Mouse (Mus musculus) CH12.LX (cell line): ENCODE measurements around the gene Gm49396. TPM values are rescaled to one million over a fixed set of nuclear protein-coding genes. Genes with fewer than 3 reads are reported as not detected.

ENCODE experiments used
- DNase-seq: peaks from one replicate; pipeline ENCODE4 v3.0.0-alpha.2; 2013; ENCODE audit errors: extremely low read depth
- H3K27ac ChIP-seq: 2 replicates; pipeline ENCODE4 v1.5.1; 2012; ENCODE audit warnings: low read depth, mild to moderate bottlenecking, control low read depth, moderate library complexity; ENCODE audit not compliant: insufficient read depth
- H3K27me3 ChIP-seq: replicated peaks from 2 replicates; pipeline ENCODE3; 2012; ENCODE audit warnings: inconsistent platforms
- H3K36me3 ChIP-seq, 2 experiments: replicated peaks in 1 of 2; 2 replicates each; pipeline versions ENCODE3 to v1.6.1; 2012; ENCODE audit warnings: inconsistent platforms in 1 of 2, low read length in 1 of 2, mild to moderate bottlenecking in 1 of 2, mixed read lengths in 1 of 2, moderate library complexity in 1 of 2; ENCODE audit not compliant: control insufficient read depth in 1 of 2, insufficient read depth in 1 of 2
- H3K4me1 ChIP-seq, 2 experiments: 2 replicates each; pipeline ENCODE4 v1.6.1; 2012; ENCODE audit warnings: inconsistent platforms in 1 of 2, moderate library complexity in 1 of 2; ENCODE audit not compliant: insufficient read depth in 2 of 2, control insufficient read depth in 1 of 2
- H3K4me2 ChIP-seq: 2 replicates; pipeline ENCODE4 v1.6.1; 2012; ENCODE audit warnings: low read depth, mild to moderate bottlenecking, control low read depth; ENCODE audit not compliant: poor library complexity, insufficient read depth, severe bottlenecking
- H3K4me3 ChIP-seq, 3 experiments: fragments of 150-350 bp in 1 of 3; sonication (generic) in 1 of 3; replicated peaks in 1 of 3; 2 replicates each; pipeline versions ENCODE3 to v1.5.1; 2011 to 2012; ENCODE audit warnings: low read depth in 2 of 3, low read length in 2 of 3, mild to moderate bottlenecking in 2 of 3, moderate library complexity in 2 of 3, control low read depth in 1 of 3, improper control_type of control experiment in 1 of 3, inconsistent platforms in 1 of 3, mixed read lengths in 1 of 3; ENCODE audit not compliant: poor library complexity in 1 of 3
- H3K79me2 ChIP-seq: replicated peaks from 2 replicates; pipeline ENCODE4 v1.6.1; 2012; ENCODE audit warnings: mild to moderate bottlenecking, moderate library complexity; ENCODE audit not compliant: control insufficient read depth, poor library complexity, insufficient read depth, severe bottlenecking; ENCODE audit errors: extremely low read depth
- H3K9ac ChIP-seq: 2 replicates; pipeline ENCODE4 v1.6.1; 2012; ENCODE audit warnings: low read depth, mild to moderate bottlenecking, control low read depth, moderate library complexity; ENCODE audit not compliant: insufficient read depth
- H3K9me3 ChIP-seq: replicated peaks from 2 replicates; pipeline ENCODE3; 2012; ENCODE audit warnings: low read length, inconsistent platforms, mixed read lengths
- BHLHE40 ChIP-seq: IDR thresholded peaks from 2 replicates; pipeline ENCODE4 v1.6.1; 2011; ENCODE audit warnings: mild to moderate bottlenecking, low read depth, low read length, improper control_type of control experiment
- CHD1 ChIP-seq: IDR thresholded peaks from 2 replicates; pipeline ENCODE4 v1.6.1; 2012; ENCODE audit warnings: low read depth, low read length, improper control_type of control experiment, inconsistent platforms
- CHD2 ChIP-seq: IDR thresholded peaks from 2 replicates; pipeline ENCODE4 v1.6.1; 2011; ENCODE audit warnings: low read length, improper control_type of control experiment
- ELF1 ChIP-seq: IDR thresholded peaks from 2 replicates; pipeline ENCODE4 v1.6.1; 2014; ENCODE audit warnings: low read depth, mild to moderate bottlenecking, inconsistent platforms, low read length, improper control_type of control experiment
- ETS1 ChIP-seq: conservative IDR thresholded peaks from 2 replicates; pipeline ENCODE4 v1.6.1; 2012; ENCODE audit warnings: low read depth, mild to moderate bottlenecking, inconsistent platforms, low read length, improper control_type of control experiment, moderate library complexity
- HCFC1 ChIP-seq: IDR thresholded peaks from 2 replicates; pipeline ENCODE4 v1.6.1; 2012; ENCODE audit warnings: low read depth, mild to moderate bottlenecking, inconsistent platforms, low read length, improper control_type of control experiment
- MAX ChIP-seq: IDR thresholded peaks from 2 replicates; pipeline ENCODE4 v1.6.1; 2011; ENCODE audit warnings: low read length, improper control_type of control experiment
- MEF2A ChIP-seq: IDR thresholded peaks from 2 replicates; pipeline ENCODE4 v1.6.1; 2014; ENCODE audit warnings: low read depth, mild to moderate bottlenecking, inconsistent platforms, low read length, improper control_type of control experiment, borderline replicate concordance
- MXI1 ChIP-seq: IDR thresholded peaks from 2 replicates; pipeline ENCODE4 v1.6.1; 2011; ENCODE audit warnings: mild to moderate bottlenecking, low read depth, low read length, improper control_type of control experiment
- NELFE ChIP-seq: IDR thresholded peaks from 2 replicates; pipeline ENCODE4 v1.6.1; 2011; ENCODE audit warnings: low read depth, low read length, improper control_type of control experiment
- PAX5 ChIP-seq: IDR thresholded peaks from 2 replicates; pipeline ENCODE4 v1.6.1; 2012; ENCODE audit warnings: low read length, inconsistent platforms, mixed read lengths
- RAD21 ChIP-seq: IDR thresholded peaks from 2 replicates; pipeline ENCODE4 v1.6.1; 2011; ENCODE audit warnings: low read depth, mild to moderate bottlenecking, low read length, improper control_type of control experiment, moderate library complexity
- TBP ChIP-seq: conservative IDR thresholded peaks from 2 replicates; pipeline ENCODE4 v1.6.1; 2011; ENCODE audit warnings: low read depth, low read length, improper control_type of control experiment
- USF1 ChIP-seq: IDR thresholded peaks from 2 replicates; pipeline ENCODE4 v1.6.1; 2014; ENCODE audit warnings: low read depth, mild to moderate bottlenecking, inconsistent platforms, low read length, improper control_type of control experiment
- ZKSCAN1 ChIP-seq: IDR thresholded peaks from 2 replicates; pipeline ENCODE4 v1.6.1; 2012; ENCODE audit warnings: low read depth, inconsistent platforms, low read length, improper control_type of control experiment, borderline replicate concordance
- ZMIZ1 ChIP-seq: IDR thresholded peaks from 2 replicates; pipeline ENCODE4 v1.6.1; 2012; ENCODE audit warnings: low read depth, mild to moderate bottlenecking, inconsistent platforms, low read length, improper control_type of control experiment
- dilution Hi-C: fragments of 300-500 bp; cut with MboI; formaldehyde crosslinking; loops from 2 replicates; pipeline ENCODE4 v1.14.3; 2020; ENCODE audit warnings: low sequenced_read_pairs; ENCODE audit not compliant: extremely low pct_unique_long_range_greater_than_20kb, extremely low pct_ligation_motif_present
- in situ Hi-C: fragments of 300-500 bp; cut with MboI; formaldehyde crosslinking; loops from 3 replicates; pipeline ENCODE4 v1.14.3; 2019; ENCODE audit warnings: low sequenced_read_pairs, low pct_ligation_motif_present, low pct_unique_long_range_greater_than_20kb, mixed read lengths
- polyA plus RNA-seq: library from polyadenylated mRNA; unstranded; fragments of >175 nt; gene quantifications from 2 replicates; pipeline ENCODE4 v1.2.1, GENCODE M21; 2012; ENCODE audit warnings: low read depth; ENCODE audit not compliant: insufficient read length
- total RNA-seq, 2 experiments: library from RNA; depleted of rRNA; stranded (reverse); fragments of 300-350 nt in 1 of 2; fragments of >200 nt in 1 of 2; gene quantifications; 2 replicates each; pipeline ENCODE4 v1.2.3; 2012 to 2014

The Gm49396 gene
- total and polyA plus RNA-seq, 3 experiments: 1.9 to 3.3 (median 2.7) TPM

- in situ Hi-C loops: no loop called here
- Histone ChIP-seq H3K27me3 (no peaks in the 10 kb centered on the region), H3K79me2 (no peaks in the 10 kb centered on the region), H3K4me3 (no peak overlapping the region), H3K27ac (no peak overlapping the region), H3K4me2 (no peak overlapping the region), H3K36me3 (peaks cover 17 to 58% of the 10 kb centered on the region in 2 experiments), H3K9ac (no peak overlapping the region), H3K4me1 (peaks cover 0 to 4% of the 10 kb centered on the region in 2 experiments; a peak in 2 of 4 replicates), H3K9me3 (no peaks in the 10 kb centered on the region)
- dilution Hi-C loops: no loop called here
- no peak for TF ChIP-seq NELFE
- no peak for TF ChIP-seq CHD1
- TF ChIP-seq ETS1: no peak
- no peak for TF ChIP-seq MAX
- TF ChIP-seq MEF2A: no peak
- no peak for TF ChIP-seq PAX5
- no peak for TF ChIP-seq TBP
- TF ChIP-seq CHD2: no peak
- no peak for TF ChIP-seq ZKSCAN1
- DNase-seq: no peak
Observed at GRCm38 (mm10) chr7:30540572-30540971, 22.6 kb upstream of the Gm49396 start.

GRCm38 (mm10) chr7:30544327-30544726, 18.8 kb upstream of the Gm49396 start:
- in situ Hi-C loops: no loop called here
- Histone ChIP-seq H3K27me3 (no peaks in the 10 kb centered on the region), H3K79me2 (no peaks in the 10 kb centered on the region), H3K9ac (no peak overlapping the region), H3K36me3 (peaks cover 22 to 68% of the 10 kb centered on the region in 2 experiments), H3K27ac (no peak overlapping the region), H3K4me3 (no peak overlapping the region), H3K4me1 (no peaks in the 10 kb centered on the region), H3K9me3 (no peaks in the 10 kb centered on the region), H3K4me2 (no peak overlapping the region)
- TF ChIP-seq USF1 (no peak), RAD21 (no peak), BHLHE40 (no peak), TBP (no peak)
- dilution Hi-C loops: no loop called here
- no peak for DNase-seq

GRCm38 (mm10) chr7:30549880-30550279, 13.3 kb upstream of the Gm49396 start:
- no peak overlapping the region for H3K9ac ChIP-seq
- H3K9me3 ChIP-seq: no peaks in the 10 kb centered on the region
- H3K36me3 ChIP-seq: peaks cover 16 to 42% of the 10 kb centered on the region in 2 experiments
- dilution Hi-C loops: no loop called here
- no peak for DNase-seq
- no peak overlapping the region for H3K4me3 ChIP-seq
- peaks cover 2 to 20% of the 10 kb centered on the region in 2 experiments; a peak in 3 of 4 replicates for H3K4me1 ChIP-seq
- no peaks in the 10 kb centered on the region; the same call in 1 of the 2 replicates for H3K79me2 ChIP-seq
- no peak overlapping the region for H3K4me2 ChIP-seq
- peak; percentile 56 for TF ChIP-seq HCFC1
- TF ChIP-seq ELF1: no peak
- no peak for TF ChIP-seq ZMIZ1
- no peak for TF ChIP-seq MXI1
- no peak for TF ChIP-seq RAD21
- no peaks in the 10 kb centered on the region for H3K27me3 ChIP-seq
- H3K27ac ChIP-seq: no peak overlapping the region
- in situ Hi-C loops: no loop called here
